Mouse (Mus musculus) liver, embryonic 13.5 days (tissue): ENCODE data around the gene Sumf1. TPM values are rescaled to one million over a fixed set of nuclear protein-coding genes. Genes with fewer than 3 reads are reported as not detected.
A peak's percentile ranks its signal among the peaks of the same experiment; 100 is the strongest.

ENCODE experiments used
- ATAC-seq: fragments of 200-750 bp; cut with Nextera tagmentation; 2 replicates; pipeline ENCODE4 v1.8.0; 2017; ENCODE audit warnings: low read depth, mild to moderate bottlenecking, moderate number of reproducible peaks, moderate library complexity
- DNase-seq: peaks from one replicate; pipeline ENCODE4 v3.0.0; 2022
- H3K27ac ChIP-seq: fragments of 300-500 bp; sonication (generic); 2 replicates; pipeline ENCODE4 v1.5.1; 2015; ENCODE audit warnings: moderate library complexity, mild to moderate bottlenecking, inconsistent platforms
- H3K27me3 ChIP-seq: fragments of 300-500 bp; sonication (generic); 2 replicates; pipeline ENCODE4 v1.6.1; 2015; ENCODE audit warnings: mild to moderate bottlenecking, inconsistent platforms
- H3K36me3 ChIP-seq: fragments of 300-500 bp; sonication (generic); 2 replicates; pipeline ENCODE4 v1.6.1; 2015; ENCODE audit warnings: mild to moderate bottlenecking, inconsistent platforms
- H3K4me1 ChIP-seq: fragments of 300-500 bp; sonication (generic); replicated peaks from 2 replicates; pipeline ENCODE4 v1.6.1; 2015; ENCODE audit warnings: inconsistent platforms
- H3K4me2 ChIP-seq: fragments of 300-500 bp; sonication (generic); 2 replicates; pipeline ENCODE4 v1.6.1; 2015; ENCODE audit warnings: inconsistent platforms, mild to moderate bottlenecking, moderate library complexity
- H3K4me3 ChIP-seq: fragments of 300-500 bp; sonication (generic); replicated peaks from 2 replicates; pipeline ENCODE4 v1.5.1; 2015; ENCODE audit warnings: mild to moderate bottlenecking, inconsistent platforms
- H3K9ac ChIP-seq: fragments of 300-500 bp; sonication (generic); 2 replicates; pipeline ENCODE4 v1.6.1; 2015; ENCODE audit warnings: mild to moderate bottlenecking, inconsistent platforms
- H3K9me3 ChIP-seq: fragments of 300-500 bp; sonication (generic); replicated peaks from 2 replicates; pipeline ENCODE4 v1.6.1; 2016; ENCODE audit warnings: inconsistent platforms
- WGBS: fragments of 180-500 bp; shearing (Covaris S2); methylation state at CpG from one replicate; pipeline ENCODE4 v1.1.7; 2015; ENCODE audit not compliant: insufficient replicate concordance; 5-methylcytosine and 5-hydroxymethylcytosine counted together
- polyA plus RNA-seq: library from polyadenylated mRNA; unstranded; fragments of >200 nt; fragmentation: Nextera tagmentation; extraction: Ambion mirVana; gene quantifications from 2 replicates; pipeline ENCODE4 v1.2.1, GENCODE M21; 2015

Sumf1 gene
- polyA plus RNA-seq, 1 experiment from 2014 or later = 9.3 TPM

- no peak for ATAC-seq
- 80% methylated on average over 10 of the region's 10 CpGs for WGBS
- no peak overlapping the region for H3K4me3 ChIP-seq
- no peaks in the 10 kb centered on the region for H3K9me3 ChIP-seq
- H3K36me3 ChIP-seq = peaks cover 5% of the 10 kb centered on the region; the same call in 1 of the 2 replicates
- H3K27me3 ChIP-seq = no peaks in the 10 kb centered on the region
- no peak for DNase-seq
- no peak overlapping the region for H3K4me2 ChIP-seq
- H3K27ac ChIP-seq = no peak overlapping the region
- H3K9ac ChIP-seq = no peak overlapping the region
- no peaks in the 10 kb centered on the region for H3K4me1 ChIP-seq
Observed at GRCm38 (mm10) chr6:108074624-108075023, 110.8 kb downstream of the Sumf1 start.

GRCm38 (mm10) chr6:108073931-108074330 lies 111.5 kb downstream of the Sumf1 start:
- no peak overlapping the region for H3K4me3 ChIP-seq
- WGBS = 72% methylated on average over 2 of the region's 2 CpGs
- no peaks in the 10 kb centered on the region for H3K27me3 ChIP-seq
- no peak overlapping the region for H3K27ac ChIP-seq
- H3K4me1 ChIP-seq = no peaks in the 10 kb centered on the region
- ATAC-seq (no peak), DNase-seq (no peak)
- peaks cover 5% of the 10 kb centered on the region; the same call in 1 of the 2 replicates for H3K36me3 ChIP-seq
- H3K9me3 ChIP-seq = no peaks in the 10 kb centered on the region
- no peak overlapping the region for H3K4me2 ChIP-seq
- no peak overlapping the region for H3K9ac ChIP-seq

GRCm38 (mm10) chr6:108073071-108073470 lies 112.3 kb downstream of the Sumf1 start:
- Histone ChIP-seq H3K36me3 (peaks cover 5% of the 10 kb centered on the region; the same call in 1 of the 2 replicates), H3K27me3 (no peaks in the 10 kb centered on the region), H3K27ac (no peak overlapping the region), H3K9ac (no peak overlapping the region), H3K9me3 (no peaks in the 10 kb centered on the region), H3K4me2 (no peak overlapping the region), H3K4me3 (no peak overlapping the region), H3K4me1 (no peaks in the 10 kb centered on the region)
- no peak for DNase-seq
- WGBS = 67% methylated on average over 5 of the region's 5 CpGs
- no peak for ATAC-seq

GRCm38 (mm10) chr6:108070947-108071346 lies 114.4 kb downstream of the Sumf1 start:
- Histone ChIP-seq H3K4me1 (0 out of 2 replicates have a peak, but pooled peaks cover under 1% of the 10 kb centered on the region), H3K4me3 (no peak overlapping the region), H3K9ac (no peak overlapping the region), H3K4me2 (no peak overlapping the region), H3K27ac (no peak overlapping the region), H3K27me3 (no peaks in the 10 kb centered on the region), H3K36me3 (peaks cover 5% of the 10 kb centered on the region; the same call in 1 of the 2 replicates), H3K9me3 (no peaks in the 10 kb centered on the region)
- 75% methylated on average over 7 of the region's 7 CpGs for WGBS
- DNase-seq (no peak), ATAC-seq (no peak)

GRCm38 (mm10) chr6:108065583-108065982 lies 119.8 kb downstream of the Sumf1 start:
- Histone ChIP-seq H3K27me3 (no peaks in the 10 kb centered on the region), H3K27ac (no peak overlapping the region), H3K4me2 (peak overlapping the region; percentile 76), H3K4me1 (peaks cover 12% of the 10 kb centered on the region), H3K9me3 (no peaks in the 10 kb centered on the region), H3K36me3 (no peaks in the 10 kb centered on the region), H3K9ac (peak overlapping the region; percentile 49), H3K4me3 (peak overlapping the region; percentile 61)
- ATAC-seq (no peak), DNase-seq (peak; percentile 59)
- 2% methylated on average over 6 of the region's 6 CpGs for WGBS

GRCm38 (mm10) chr6:108064918-108065526 lies 120.4 kb downstream of the Sumf1 start, which contains the start of gene Setmar:
Gene Setmar, plus strand, starts transcription at chr6:108065045.
- Histone ChIP-seq H3K27ac (peak within 1 kb of the TSS; percentile 44; the same call in 1 of the 2 replicates), H3K4me3 (peak within 1 kb of the TSS; percentile 61), H3K4me2 (peak within 1 kb of the TSS; percentile 76), H3K36me3 (no peaks in the 10 kb centered on the region), H3K9ac (peak within 1 kb of the TSS; percentile 67), H3K4me1 (peaks cover 12% of the 10 kb centered on the region), H3K9me3 (no peaks in the 10 kb centered on the region), H3K27me3 (no peaks in the 10 kb centered on the region)
- under 1% methylated on average over 23 of the region's 24 CpGs for WGBS
- ATAC-seq (peak; percentile 96), DNase-seq (peak; percentile 92)

- ATAC-seq (no peak), DNase-seq (no peak)
- 65% methylated on average over 3 of the region's 3 CpGs for WGBS
- no peaks in the 10 kb centered on the region for H3K36me3 ChIP-seq
- H3K9me3 ChIP-seq = no peaks in the 10 kb centered on the region
- no peaks in the 10 kb centered on the region for H3K27me3 ChIP-seq
- no peak overlapping the region for H3K4me3 ChIP-seq
- H3K4me1 ChIP-seq = peaks cover 12% of the 10 kb centered on the region
- no peak overlapping the region for H3K4me2 ChIP-seq
- H3K9ac ChIP-seq = no peak overlapping the region
- H3K27ac ChIP-seq = no peak overlapping the region
Observed at GRCm38 (mm10) chr6:108061121-108061520, 124.3 kb downstream of the Sumf1 start.

- Histone ChIP-seq H3K4me3 (no peak overlapping the region), H3K36me3 (no peaks in the 10 kb centered on the region), H3K4me1 (no peaks in the 10 kb centered on the region), H3K27me3 (no peaks in the 10 kb centered on the region), H3K9ac (no peak overlapping the region), H3K9me3 (no peaks in the 10 kb centered on the region), H3K27ac (no peak overlapping the region), H3K4me2 (no peak overlapping the region)
- no peak for DNase-seq
- WGBS = 72% methylated on average over 5 of the region's 5 CpGs
- no peak for ATAC-seq
Observed at GRCm38 (mm10) chr6:108058066-108058465, 127.3 kb downstream of the Sumf1 start.

GRCm38 (mm10) chr6:108057353-108057752 lies 128.0 kb downstream of the Sumf1 start:
- no peaks in the 10 kb centered on the region for H3K4me1 ChIP-seq
- no peak overlapping the region for H3K9ac ChIP-seq
- WGBS = 50% methylated on average over 4 of the region's 4 CpGs
- no peak for DNase-seq
- H3K27me3 ChIP-seq = no peaks in the 10 kb centered on the region
- no peak overlapping the region for H3K27ac ChIP-seq
- no peak overlapping the region for H3K4me3 ChIP-seq
- H3K4me2 ChIP-seq = no peak overlapping the region
- no peaks in the 10 kb centered on the region for H3K36me3 ChIP-seq
- no peak for ATAC-seq
- no peaks in the 10 kb centered on the region for H3K9me3 ChIP-seq

Other genes with a start within 250 kb of the Sumf1 start
- 1.9 and 2.5 TPM in 2 replicates for gene Setmar, start 120.5 kb downstream of the Sumf1 start, polyA plus RNA-seq
- 2.3 and 3.2 TPM in 2 replicates for gene Itpr1, start 27.5 kb upstream of the Sumf1 start, polyA plus RNA-seq